Mouse (Mus musculus): Measurements from ENCODE around the gene Npas3. TPM values are rescaled to one million over a fixed set of nuclear protein-coding genes. Genes with fewer than 3 reads are reported as not detected.

Gene Npas3
- polyA plus RNA-seq, 1 experiment = 0.01 TPM

DNA sequence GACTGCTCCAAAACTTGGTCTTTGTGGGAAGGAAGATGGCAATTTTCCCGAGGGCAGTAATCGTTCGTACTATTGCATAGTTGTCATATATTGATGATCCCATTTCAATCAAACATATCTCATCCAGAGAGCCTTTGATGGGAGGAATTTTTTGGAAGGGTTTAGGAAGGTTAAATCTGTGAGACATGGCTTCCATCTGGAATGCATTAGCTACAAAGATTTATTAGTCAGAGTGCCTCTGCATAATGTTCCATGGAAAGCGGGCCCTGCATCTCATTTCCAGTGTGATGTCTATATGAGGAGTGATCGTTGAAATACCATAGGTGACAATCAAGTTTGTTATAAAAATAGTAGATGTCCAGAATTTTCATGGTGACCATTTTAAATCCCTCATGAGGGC, 480.8 kb downstream of the Npas3 start:
- H3K36me3 ChIP-seq (ENCODE audit: control insufficient read depth, insufficient read depth) = no peaks in the 10 kb centered on the region
- no peaks in the 10 kb centered on the region for H3K27me3 ChIP-seq (ENCODE audit: control insufficient read depth, insufficient read depth, insufficient read length)
- TF ChIP-seq CEBPB (IDR thresholded peaks at IDR 0.05; ENCODE audit: low read depth) (no peak), FOSL1 (IDR thresholded peaks at IDR 0.05; ENCODE audit: insufficient read depth, low read length, poor library complexity, severe bottlenecking) (no peak), CTCF (IDR thresholded peaks at IDR 0.05; ENCODE audit: control insufficient read depth, insufficient read depth, insufficient read length) (no peak), MAX (IDR thresholded peaks at IDR 0.05) (no peak), MYOG (IDR thresholded peaks at IDR 0.05; ENCODE audit: control insufficient read depth, extremely low read depth, insufficient read length) (no peak), MYOD1 (IDR thresholded peaks at IDR 0.05; ENCODE audit: control insufficient read depth, insufficient read length, low read depth) (no peak), USF1 (IDR thresholded peaks at IDR 0.05; ENCODE audit: low read depth) (no peak)
- no peaks in the 10 kb centered on the region for H3K79me2 ChIP-seq (ENCODE audit: control insufficient read depth, insufficient read depth)
- H3K79me3 ChIP-seq (ENCODE audit: low read depth) = no peaks in the 10 kb centered on the region
- H3ac ChIP-seq (ENCODE audit: control insufficient read depth, insufficient read length, low read depth) = no peak overlapping the region
- H3K4me3 ChIP-seq (ENCODE audit: insufficient read depth, poor library complexity, severe bottlenecking) = no peak overlapping the region

DNA sequence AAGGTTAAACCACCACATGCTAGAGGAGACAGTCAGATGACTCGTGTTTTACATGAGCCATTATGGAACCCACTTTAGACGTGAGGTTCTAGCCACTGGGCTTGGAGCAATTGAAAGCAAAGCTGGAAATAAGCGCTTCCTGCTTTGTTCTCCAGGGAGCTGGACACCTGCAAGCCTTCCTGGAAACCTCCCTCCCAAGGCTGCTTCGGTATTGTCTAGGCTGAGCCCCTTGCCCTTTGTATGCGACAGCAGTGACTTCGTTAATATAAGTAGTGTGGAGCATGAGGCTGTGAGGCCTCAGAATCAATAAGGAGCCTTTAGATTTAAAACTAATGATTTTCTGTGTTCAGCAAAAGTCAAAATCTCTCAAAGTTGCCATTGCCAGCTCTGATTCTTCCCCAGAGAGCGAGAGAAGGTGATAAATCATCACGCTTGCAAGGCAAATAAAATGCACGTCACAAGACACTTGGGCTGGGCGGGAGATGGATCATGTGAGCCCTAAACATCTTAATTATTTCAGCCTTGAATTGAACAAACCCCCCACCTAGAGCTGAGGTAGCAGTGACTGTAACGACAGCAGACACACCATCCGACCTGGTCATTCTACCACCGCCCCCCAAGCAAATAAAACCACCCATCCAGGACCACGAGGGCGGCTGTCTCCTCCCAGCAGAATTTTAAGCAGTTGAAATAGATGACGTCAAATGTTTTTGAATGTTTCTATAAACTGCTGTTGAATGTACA, 490.2 kb downstream of the Npas3 start:
- Histone ChIP-seq H3K79me2 (ENCODE audit: control insufficient read depth, insufficient read depth) (no peaks in the 10 kb centered on the region), H3K36me3 (ENCODE audit: control insufficient read depth, insufficient read depth) (no peaks in the 10 kb centered on the region)
- no peak for TF ChIP-seq MYOG (IDR thresholded peaks at IDR 0.05; ENCODE audit: control insufficient read depth, extremely low read depth, insufficient read length)
- no peak for TF ChIP-seq MYOD1 (IDR thresholded peaks at IDR 0.05; ENCODE audit: control insufficient read depth, insufficient read length, low read depth)
- TF ChIP-seq CTCF (IDR thresholded peaks at IDR 0.05; ENCODE audit: control insufficient read depth, insufficient read depth, insufficient read length) = no peak
- TF ChIP-seq FOSL1 (IDR thresholded peaks at IDR 0.05; ENCODE audit: insufficient read depth, low read length, poor library complexity, severe bottlenecking) = no peak
- TF ChIP-seq USF1 (IDR thresholded peaks at IDR 0.05; ENCODE audit: low read depth) = no peak
- no peak for TF ChIP-seq CEBPB (IDR thresholded peaks at IDR 0.05; ENCODE audit: low read depth)
- TF ChIP-seq MAX (IDR thresholded peaks at IDR 0.05) = no peak

DNA sequence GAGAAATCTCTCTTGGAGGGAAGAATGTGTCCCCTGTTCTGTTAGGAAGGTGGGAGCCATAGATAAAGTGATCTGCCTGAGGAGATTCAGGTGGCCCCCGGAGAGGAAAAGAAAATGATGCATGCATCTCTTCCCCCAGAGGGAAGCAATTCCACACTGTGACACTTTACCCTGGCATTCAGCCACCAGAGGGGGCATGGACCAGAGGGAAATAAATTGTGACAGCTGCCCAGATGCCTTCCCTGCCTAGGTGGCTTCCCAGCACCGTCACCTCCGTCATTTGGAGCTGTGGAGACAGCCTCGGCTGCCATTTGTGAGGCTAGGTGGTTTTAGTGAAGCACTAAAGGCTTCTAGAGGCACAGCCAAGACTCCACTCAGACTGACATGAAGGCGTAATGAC, 498.2 kb downstream of the Npas3 start:
- H3K79me2 ChIP-seq (ENCODE audit: control insufficient read depth, insufficient read depth) = no peaks in the 10 kb centered on the region
- no peak overlapping the region for H3ac ChIP-seq (ENCODE audit: control insufficient read depth, insufficient read length, low read depth)
- no peak for TF ChIP-seq MYOD1 (IDR thresholded peaks at IDR 0.05; ENCODE audit: control insufficient read depth, insufficient read length, low read depth)
- no peaks in the 10 kb centered on the region for H3K79me3 ChIP-seq (ENCODE audit: low read depth)
- no peaks in the 10 kb centered on the region for H3K36me3 ChIP-seq (ENCODE audit: control insufficient read depth, insufficient read depth)
- no peak overlapping the region for H3K4me3 ChIP-seq (ENCODE audit: insufficient read depth, poor library complexity, severe bottlenecking)
- H3K27me3 ChIP-seq (ENCODE audit: control insufficient read depth, insufficient read depth, insufficient read length) = no peaks in the 10 kb centered on the region

More for the DNA sequence above, 490.2 kb downstream of the Npas3 start:
- no peaks in the 10 kb centered on the region for H3K79me3 ChIP-seq (ENCODE audit: low read depth)
- no peak overlapping the region for H3K4me3 ChIP-seq (ENCODE audit: insufficient read depth, poor library complexity, severe bottlenecking)
- no peaks in the 10 kb centered on the region for H3K27me3 ChIP-seq (ENCODE audit: control insufficient read depth, insufficient read depth, insufficient read length)
- no peak overlapping the region for H3ac ChIP-seq (ENCODE audit: control insufficient read depth, insufficient read length, low read depth)

DNA sequence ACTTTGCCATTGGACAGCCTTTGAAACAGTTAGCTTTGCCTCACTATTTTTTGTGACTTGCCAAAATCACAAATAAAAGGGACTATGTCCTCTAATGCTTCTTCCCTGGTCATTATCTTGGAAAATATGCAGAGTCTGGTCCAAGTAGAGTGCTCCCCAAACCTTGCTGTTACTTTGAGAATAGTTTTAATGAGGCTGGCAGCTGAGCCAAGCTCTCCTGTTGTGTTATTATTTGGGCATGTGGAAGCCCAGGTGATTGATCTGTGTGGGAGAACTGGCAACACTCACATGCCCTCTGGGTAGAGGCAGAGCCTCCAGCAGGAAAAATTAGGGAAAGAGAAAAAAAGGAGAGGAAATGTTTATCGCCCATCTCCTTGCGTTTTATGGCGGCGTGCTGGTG, 500.9 kb downstream of the Npas3 start:
- Histone ChIP-seq H3K79me3 (ENCODE audit: low read depth) (no peaks in the 10 kb centered on the region), H3K36me3 (ENCODE audit: control insufficient read depth, insufficient read depth) (no peaks in the 10 kb centered on the region), H3K27me3 (ENCODE audit: control insufficient read depth, insufficient read depth, insufficient read length) (no peaks in the 10 kb centered on the region), H3K79me2 (ENCODE audit: control insufficient read depth, insufficient read depth) (no peaks in the 10 kb centered on the region), H3K4me3 (ENCODE audit: insufficient read depth, poor library complexity, severe bottlenecking) (no peak overlapping the region), H3ac (ENCODE audit: control insufficient read depth, insufficient read length, low read depth) (no peak overlapping the region)
- TF ChIP-seq FOSL1 (IDR thresholded peaks at IDR 0.05; ENCODE audit: insufficient read depth, low read length, poor library complexity, severe bottlenecking) = no peak
- no peak for TF ChIP-seq MYOD1 (IDR thresholded peaks at IDR 0.05; ENCODE audit: control insufficient read depth, insufficient read length, low read depth)
- no peak for TF ChIP-seq MAX (IDR thresholded peaks at IDR 0.05)
- TF ChIP-seq CEBPB (IDR thresholded peaks at IDR 0.05; ENCODE audit: low read depth) = no peak
- TF ChIP-seq CTCF (IDR thresholded peaks at IDR 0.05; ENCODE audit: control insufficient read depth, insufficient read depth, insufficient read length) = no peak
- no peak for TF ChIP-seq USF1 (IDR thresholded peaks at IDR 0.05; ENCODE audit: low read depth)
- no peak for TF ChIP-seq MYOG (IDR thresholded peaks at IDR 0.05; ENCODE audit: control insufficient read depth, extremely low read depth, insufficient read length)

DNA sequence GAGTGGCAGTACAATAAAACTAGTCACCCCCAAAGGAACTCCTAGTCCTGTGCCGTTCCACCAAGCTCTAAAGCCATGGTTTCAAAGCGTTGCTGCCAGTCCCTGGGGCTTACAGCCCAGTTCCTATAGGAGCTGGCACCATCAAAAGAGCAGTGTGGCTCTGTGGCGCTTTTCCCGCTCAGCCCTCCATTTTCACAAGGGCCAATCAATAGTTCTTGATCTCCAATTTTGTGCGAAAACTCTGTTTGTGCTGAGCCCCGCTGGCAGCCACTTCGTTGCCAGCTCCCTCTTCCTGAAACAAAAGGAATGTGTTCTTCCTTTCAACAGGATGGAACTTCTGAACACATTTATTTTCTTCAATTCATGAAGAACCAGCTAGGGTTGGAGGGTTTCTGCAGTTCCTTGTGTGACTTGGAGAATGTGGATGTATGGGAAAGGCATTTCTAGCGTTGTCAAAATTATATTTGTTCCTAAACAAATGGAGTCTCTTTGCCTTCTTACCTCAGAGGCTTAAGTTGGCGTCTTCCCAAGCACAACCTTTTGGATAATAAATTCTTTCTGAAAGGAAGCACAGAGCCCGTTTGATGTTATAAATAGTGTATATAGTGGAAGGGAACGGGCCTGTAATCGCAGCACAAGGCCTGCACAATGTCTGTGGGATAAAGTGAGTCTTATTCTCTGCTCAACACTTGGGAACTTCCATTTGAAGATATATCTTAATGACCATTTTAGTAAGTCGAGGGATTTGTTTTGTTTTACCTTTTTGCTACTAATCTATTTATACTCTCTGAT, 504.0 kb downstream of the Npas3 start:
- Histone ChIP-seq H3K4me3 (ENCODE audit: insufficient read depth, poor library complexity, severe bottlenecking) (no peak overlapping the region), H3K27me3 (ENCODE audit: control insufficient read depth, insufficient read depth, insufficient read length) (no peaks in the 10 kb centered on the region), H3K79me3 (ENCODE audit: low read depth) (no peaks in the 10 kb centered on the region), H3ac (ENCODE audit: control insufficient read depth, insufficient read length, low read depth) (no peak overlapping the region), H3K36me3 (ENCODE audit: control insufficient read depth, insufficient read depth) (no peaks in the 10 kb centered on the region), H3K79me2 (ENCODE audit: control insufficient read depth, insufficient read depth) (no peaks in the 10 kb centered on the region)
- TF ChIP-seq MYOD1 (IDR thresholded peaks at IDR 0.05; ENCODE audit: control insufficient read depth, insufficient read length, low read depth) (no peak), FOSL1 (IDR thresholded peaks at IDR 0.05; ENCODE audit: insufficient read depth, low read length, poor library complexity, severe bottlenecking) (no peak), CEBPB (IDR thresholded peaks at IDR 0.05; ENCODE audit: low read depth) (no peak), USF1 (IDR thresholded peaks at IDR 0.05; ENCODE audit: low read depth) (no peak), MYOG (IDR thresholded peaks at IDR 0.05; ENCODE audit: control insufficient read depth, extremely low read depth, insufficient read length) (no peak), CTCF (IDR thresholded peaks at IDR 0.05; ENCODE audit: control insufficient read depth, insufficient read depth, insufficient read length) (no peak), MAX (IDR thresholded peaks at IDR 0.05) (no peak)

Data from C2C12 (cell line).